Mouse (Mus musculus) spleen, postnatal 14 days (tissue): ENCODE measurements around the gene Gm10181.
A peak's percentile ranks its signal among the peaks of the same experiment; 100 is the strongest.
"Not testable (repeated sequence)": the region's sequence is repeated elsewhere in the genome, so short reads cannot be mapped to it uniquely, and the experiment has no call there.

Source experiments
- DNase-seq, 2 experiments: peaks; one replicate each; pipeline ENCODE4 v3.0.0; 2021 to 2022; ENCODE audit warnings: low spot score in 2 of 2

Gene Gm10181

DNA sequence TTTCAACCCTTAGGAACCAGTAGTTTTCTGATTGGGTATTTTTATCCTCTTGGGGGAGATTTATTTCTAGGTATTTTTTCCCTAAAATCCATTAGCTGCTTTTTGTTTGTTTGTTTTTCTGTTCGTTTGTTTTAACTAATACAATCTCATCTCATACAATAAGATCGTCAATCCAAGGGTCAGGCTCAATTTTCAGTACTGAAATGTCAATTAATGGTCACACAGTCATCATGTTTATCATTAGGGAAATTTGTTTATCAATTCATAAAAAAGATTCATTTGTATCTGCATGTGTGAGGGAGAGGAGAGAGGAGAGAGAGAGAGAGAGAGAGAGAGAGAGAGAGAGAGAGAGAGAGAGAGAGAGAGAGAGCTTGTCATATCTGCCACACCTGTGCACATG is at the start of gene Gm10181:
Gm10181 (plus strand) TSS at position 301 of the 400 bp plus-strand sequence.
- DNase-seq, result no peak

DNA sequence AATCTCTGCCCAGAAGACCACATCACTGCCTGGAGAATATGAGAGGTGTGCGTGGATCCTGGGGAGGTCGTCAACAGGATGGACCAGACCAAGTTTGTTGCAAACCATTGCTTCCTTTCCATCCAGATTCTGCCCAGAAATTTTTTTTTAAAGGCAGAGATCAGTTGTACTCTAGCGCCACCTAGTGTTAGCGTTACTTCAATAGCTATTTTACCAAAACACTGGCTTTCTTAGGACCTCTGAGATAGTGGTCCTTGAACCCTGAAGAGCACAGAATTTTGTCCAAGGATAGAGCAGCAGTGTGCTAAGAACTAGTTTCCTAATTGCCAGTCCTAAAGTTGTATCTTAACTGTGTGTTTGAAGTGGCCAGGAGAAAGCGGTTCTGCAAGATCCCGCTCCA is 47.6 kb upstream of the Gm10181 start:
- DNase-seq, result peak in 1 of 2 experiments; percentile 3

DNA sequence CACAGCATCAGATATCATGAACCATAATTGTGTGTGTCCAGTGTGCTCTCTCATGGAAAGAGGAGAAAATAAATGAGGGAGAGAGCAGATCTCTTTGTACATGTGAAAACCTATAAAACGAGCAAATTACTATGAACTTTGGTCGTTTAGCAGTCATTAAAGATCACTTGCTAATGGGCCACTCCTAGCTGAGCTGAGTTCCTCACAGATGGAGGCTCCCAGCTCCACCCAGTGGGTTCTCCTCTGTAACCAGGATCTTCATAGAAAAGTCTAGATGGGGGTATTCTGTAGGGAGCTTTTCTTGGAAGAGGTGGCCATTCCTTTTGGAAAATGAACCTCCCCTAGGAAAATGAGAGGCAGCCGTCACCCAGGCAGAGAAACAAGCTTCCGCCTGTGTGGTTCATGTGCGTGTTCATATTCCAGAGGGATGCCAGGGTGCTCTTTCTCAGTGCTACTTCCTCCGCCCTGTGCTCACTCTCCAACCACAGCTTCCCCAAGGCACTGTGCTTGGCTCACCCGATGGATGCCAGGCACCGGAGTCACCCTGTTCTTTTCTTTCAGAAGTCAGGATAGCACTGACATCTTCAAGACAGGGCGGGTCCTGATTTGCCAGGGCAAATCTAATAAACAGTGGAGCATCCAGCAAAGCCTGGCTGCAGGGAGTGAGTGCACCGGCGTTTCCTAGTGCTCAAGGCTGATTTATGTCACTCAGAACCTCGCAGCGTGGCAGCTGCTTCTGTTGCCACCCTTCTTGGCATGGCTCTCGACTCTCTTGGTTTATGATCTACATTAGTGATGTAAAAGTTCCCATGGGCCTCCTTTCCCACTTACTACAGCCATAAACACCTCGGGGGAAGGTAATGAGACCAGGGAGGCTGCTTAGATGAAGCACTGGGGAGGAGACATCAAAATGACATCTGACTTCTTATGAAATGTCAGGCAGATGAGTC is 46.8 kb upstream of the Gm10181 start:
- no peak for DNase-seq

DNA sequence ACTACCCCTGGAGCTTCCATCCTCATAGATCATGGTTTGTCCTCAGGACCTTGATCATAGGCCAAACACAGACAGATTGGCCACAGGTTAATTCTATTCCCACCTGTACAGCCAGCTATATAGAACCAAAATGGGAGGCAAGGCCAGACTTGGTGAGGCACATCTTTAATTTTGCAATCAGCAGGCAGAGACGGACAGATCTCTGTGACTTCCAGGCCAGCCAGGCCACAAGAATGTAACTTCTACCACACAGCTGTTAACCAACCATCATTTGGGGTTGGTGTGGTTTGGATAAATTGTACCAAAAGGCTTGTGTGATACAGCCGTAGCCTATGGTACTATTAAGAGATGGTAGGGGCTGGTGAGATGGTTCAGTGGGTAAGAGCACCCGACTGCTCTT is 44.9 kb upstream of the Gm10181 start:
- DNase-seq, result no peak

DNA sequence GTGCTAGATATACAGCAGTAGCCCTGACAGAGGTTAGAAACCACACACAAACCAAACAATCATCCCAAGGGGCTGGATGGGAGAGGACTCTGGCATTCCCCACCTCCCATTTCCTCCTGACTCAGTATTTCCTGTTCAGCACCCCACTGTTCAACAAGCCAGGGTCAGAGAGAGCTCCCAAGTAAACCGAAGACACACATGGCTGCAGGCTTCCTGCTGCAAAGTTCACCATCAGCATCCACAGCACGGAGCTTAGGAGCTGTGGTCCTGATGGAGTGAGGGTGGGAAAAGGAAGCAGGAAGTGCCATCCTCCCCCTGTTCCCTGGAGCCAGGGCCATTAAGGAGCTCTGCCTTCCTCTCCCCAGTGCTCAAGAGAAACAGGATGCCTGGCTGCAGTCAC is 40.9 kb upstream of the Gm10181 start:
- DNase-seq, result no peak

DNA sequence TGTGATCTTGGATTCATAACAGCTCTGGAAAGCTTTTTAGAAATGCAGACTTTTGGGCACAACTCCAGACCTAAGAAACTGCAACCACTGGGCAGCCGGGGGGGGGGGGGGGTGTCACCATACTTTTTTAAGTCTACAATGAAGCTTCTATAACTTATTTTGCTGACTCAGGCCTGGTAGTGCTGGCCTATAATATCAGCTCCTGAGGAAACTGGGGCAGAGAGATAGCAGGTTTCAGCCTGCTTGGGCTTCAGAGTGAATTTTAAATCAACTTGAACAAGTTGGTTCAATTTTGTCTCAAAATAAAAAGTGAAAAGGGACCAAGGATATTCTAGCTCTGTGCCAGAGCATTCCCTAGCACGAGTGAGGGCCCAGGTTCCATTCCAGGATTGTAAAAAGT is 40.3 kb upstream of the Gm10181 start:
- no peak for DNase-seq

DNA sequence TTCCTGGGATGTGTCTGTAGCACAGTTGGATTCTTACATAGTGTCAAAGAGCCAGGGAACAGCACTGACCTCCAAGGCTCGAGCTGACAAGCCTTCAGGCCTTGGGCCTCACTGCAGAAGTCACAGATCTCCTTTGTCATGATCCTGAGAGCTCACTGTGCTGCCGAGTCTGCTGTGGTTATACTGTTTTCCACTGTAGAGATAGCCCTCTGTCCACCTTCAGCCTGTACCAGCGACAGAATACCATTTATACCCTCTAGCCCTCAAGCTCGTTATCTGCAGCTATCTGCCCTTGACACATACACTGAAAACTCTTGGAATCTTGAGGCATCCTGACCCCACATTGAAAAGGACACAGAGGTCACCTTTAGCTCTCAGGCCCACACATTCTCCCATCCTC is 37.3 kb upstream of the Gm10181 start:
- no peak for DNase-seq

DNA sequence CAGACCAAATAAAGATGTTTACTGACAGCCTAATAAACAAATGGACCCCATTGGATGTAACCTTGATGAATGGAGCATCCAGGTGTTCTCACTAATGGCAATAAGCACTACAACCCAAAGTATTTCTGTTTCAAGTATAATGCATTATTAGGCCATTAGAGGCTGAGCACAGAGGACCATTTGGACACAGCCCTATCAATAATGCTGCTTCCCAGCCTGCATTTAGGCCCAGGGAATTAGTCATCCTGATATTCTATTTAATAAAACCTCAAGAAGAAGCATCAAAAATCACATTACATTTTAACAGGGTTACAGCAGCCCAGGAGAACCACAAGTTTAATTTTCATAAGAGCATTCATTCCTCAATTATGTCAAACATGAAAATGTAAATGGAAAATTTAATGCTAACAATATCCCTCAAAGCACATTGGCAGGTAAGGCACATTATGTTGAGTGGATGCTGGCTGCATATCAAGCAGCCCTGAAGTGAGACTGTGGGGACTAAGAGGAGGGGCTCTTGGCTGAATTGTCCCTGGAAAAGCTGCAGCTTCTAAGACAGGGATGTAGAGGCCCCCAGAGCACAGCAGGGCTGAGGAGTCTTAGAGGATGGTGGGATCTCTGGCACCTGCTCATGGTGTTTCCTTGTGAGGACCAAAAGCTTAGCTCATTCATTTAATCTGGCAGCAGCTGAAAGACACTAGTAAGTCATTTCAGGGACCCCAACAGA is 33.4 kb upstream of the Gm10181 start:
- DNase-seq, result no peak

DNA sequence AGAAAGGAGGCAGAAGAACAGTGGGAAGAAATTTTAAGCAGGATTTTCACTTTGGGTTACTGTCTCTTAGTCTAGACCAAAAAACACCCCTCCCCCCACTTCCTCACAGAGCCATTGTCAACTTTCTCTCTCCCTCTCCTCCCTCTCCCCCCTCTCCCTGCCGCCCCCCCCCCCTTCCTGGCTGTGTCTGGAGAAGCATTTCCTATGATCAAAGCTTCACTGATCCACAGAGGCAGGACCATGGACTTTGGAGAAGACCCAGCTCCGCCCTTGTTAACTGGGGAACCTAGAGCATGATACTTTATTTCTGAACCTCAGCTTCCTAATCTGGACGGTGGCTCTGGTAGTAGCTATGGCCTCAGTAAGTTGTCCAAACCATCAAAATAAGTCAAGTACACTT is 30.5 kb upstream of the Gm10181 start:
- no peak for DNase-seq

DNA sequence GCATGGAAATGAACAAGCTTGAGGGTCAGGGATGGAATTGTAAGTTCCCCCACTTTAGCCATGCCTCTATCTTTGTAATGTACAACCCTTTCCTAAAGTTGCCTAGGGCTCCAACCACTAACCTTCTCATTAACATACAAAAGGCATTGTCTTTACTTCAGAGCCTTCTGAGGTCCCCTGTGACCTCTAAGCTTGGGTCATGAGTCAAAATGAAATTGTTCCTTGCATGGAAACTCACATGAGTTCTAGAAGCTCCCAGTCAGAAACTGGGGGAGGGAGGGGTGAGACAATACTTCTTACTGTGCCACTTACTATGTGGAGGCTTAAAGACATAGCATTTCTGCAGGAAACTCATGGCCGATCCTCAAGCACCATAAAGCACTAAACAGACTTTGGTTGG is 16.6 kb upstream of the Gm10181 start:
- DNase-seq, result no peak

DNA sequence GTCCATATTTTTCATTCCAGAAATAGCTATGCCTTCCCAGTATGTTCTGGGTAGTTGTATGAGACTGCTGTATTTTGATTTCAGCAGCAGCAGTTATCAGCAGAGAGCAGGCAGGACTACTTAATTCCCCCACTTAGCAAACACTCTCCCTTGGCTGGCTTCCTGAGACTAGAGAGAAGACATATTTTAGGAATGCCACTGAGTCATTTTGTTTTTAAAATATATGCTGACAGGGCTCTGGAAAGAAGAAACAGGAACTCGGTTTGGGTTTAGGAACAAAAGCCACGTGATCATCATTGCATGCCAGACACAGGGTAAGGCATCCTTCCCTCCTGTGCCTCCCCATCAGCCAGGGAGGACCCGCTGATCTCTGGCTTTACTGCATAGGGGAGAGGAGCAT is 13.2 kb upstream of the Gm10181 start:
- no peak for DNase-seq

DNA sequence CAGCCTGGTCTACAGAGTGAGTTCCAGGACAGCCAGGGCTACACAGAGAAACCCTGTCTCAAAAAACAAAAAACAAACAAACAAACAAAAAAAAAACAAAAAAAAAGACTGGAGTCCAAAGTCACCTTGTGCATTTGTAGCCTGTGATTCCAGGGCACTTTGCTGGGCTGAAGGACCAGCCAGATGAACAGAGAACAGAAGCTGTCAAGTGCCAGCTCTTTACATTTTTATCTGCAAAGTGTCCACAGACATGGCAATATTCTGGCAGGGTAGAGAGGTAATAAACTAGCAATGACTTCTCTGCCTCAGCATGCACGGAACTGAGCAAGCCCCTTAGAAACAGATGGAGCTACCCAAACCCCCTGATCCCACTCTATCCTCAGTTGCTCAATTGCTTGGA is 12.7 kb upstream of the Gm10181 start:
- no peak for DNase-seq

DNA sequence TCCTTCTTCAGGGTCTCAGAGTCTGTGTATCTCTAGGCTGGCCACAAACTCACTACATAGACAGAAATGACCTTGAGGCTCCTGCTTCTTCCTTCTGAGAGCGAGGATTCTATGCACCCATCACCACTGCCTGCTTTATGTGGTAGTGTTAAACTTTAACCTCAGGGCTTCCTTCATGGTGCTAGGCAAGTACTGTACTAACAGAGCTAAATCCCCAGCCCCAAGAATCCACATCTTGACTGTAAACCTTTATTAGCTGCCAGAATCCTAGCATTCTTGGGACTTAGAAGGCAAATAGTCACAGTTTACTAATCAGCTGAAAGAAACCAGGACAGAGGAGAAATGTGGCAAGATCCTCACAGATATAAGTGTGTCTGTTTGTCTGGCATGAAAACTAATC is 1.6 kb downstream of the Gm10181 start:
- no peak for DNase-seq

DNA sequence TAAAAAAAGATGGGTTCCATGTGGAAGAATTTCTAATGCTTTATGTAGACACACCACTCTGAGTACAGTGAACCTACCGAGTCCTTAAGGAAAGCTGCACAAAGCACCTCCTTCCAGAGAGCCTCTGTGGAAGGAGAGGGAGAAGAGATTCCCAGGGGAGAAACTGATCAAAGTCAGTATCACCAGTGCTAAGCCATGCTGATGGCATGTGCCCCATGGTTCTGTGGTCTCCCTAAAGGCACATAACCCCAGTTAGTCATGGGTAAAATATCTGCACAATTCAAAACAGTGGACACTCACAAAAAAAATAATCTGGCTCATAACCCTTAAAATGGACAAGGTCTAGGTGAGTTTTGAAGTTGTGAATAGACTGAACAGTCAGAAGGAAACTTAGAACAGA is 13.7 kb downstream of the Gm10181 start:
- DNase-seq, result no peak

DNA sequence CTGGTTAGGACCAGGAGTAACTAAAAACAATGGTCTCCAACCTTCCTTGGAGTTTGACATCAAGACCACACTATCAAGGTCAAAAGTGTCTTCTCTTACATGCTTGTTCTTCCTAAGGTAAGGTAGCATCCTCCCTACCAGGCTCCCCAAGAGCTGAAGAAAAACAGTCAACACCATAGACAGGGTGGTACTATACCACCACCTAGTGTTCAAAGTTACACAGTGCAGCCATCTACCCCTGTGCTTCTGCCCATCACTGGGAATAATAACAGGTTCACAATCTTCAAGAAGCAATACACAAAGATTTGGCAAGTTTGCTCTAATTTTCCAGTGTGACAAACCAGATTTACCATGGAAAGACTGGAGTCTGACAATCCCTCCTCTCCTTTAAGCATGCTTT is 15.4 kb downstream of the Gm10181 start:
- DNase-seq, result no peak

DNA sequence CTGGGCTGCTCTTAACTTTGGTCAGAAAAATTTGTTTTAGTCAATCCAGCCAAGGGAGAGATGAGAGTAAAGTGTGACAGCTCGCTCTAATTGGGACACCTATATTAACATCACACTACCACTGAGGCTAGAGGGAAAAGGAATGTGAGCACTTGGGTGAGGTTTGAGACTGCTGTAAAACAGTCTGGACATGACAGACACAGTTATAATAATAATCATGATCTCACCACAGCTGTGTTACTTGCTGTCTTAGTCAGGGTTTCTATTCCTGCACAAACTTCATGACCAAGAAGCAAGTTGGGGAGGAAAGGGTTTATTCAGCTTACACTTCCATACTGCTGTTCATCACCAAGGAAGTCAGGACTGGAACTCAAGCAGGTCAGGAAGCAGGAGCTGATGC is 34.4 kb downstream of the Gm10181 start:
- not testable (repeated sequence) for DNase-seq

DNA sequence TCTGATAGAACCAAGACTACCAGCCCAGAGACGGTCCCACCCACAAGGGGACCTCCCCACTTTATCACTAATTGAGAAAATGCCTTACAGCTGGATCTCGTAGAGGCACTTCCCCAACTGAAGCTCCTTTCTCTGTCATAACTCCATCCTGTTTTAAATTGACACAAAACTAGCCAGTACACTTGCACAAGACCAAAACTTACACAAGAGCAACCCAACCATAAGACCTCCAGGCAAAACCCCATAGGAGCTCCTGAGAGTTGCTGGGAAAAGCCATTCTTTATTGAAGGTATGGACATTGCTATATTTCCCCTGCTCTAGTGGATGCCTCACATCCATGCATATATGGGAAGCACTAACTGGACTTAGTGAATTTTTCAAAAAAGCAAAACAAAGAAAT is 34.8 kb downstream of the Gm10181 start:
- no peak for DNase-seq

DNA sequence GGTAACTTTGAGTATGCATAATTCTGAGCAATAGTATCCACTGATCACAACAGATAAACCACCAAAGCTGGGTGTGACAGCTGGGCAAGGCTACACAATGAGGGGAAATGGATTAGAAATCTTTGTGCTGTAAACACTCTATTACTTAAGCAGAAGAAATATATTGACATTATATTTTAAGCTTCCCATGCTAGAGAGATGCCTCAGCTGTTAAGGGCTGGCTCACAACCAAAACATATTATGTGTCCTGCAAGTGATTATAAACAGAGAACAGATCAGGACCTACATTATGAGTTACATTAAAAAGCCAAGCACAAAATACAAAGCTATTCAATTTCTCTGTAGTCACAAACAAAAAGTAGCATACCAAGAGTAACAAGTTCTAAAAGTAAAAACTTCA is 43.0 kb downstream of the Gm10181 start:
- no peak for DNase-seq

DNA sequence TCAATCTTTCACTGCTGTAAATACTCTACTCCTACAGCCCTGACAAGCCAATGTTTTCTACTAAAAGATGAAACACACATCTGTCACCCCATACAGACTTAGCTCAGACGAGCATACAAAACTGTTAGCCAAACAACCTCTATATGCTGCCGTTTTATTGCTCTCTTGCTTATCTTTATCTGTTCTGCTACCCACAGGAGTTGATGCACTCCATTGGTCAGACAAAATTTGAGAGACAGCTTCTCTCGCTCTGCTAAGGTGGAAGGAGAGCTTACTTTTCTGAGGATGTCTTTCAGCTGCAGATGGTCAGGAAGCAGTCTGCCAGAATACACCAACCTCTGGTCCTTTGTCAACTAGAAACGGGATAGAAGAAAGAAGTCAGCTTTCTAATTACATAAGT is 43.7 kb downstream of the Gm10181 start:
- DNase-seq, result no peak

DNA sequence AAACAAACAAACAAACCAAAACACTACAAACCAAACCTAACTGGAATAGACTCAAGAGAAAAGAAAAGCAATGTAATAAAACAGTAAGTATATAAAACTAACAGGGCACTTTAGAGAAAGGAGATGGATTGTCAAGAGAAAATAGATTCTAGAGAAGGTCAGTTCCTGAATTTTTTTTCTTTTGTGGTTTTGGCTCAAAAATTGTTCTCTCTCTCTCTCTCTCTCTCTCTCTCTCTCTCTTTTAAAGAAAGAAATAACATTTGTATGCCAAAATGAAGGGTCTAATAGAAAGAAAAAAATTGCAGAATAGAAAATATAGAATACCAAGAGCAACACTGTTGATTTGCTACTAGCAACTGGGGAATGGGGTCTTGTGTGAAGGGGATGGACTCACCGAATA is 49.7 kb downstream of the Gm10181 start:
- no peak for DNase-seq
